Mouse (Mus musculus) cerebellum, adult 11-12 months (tissue): ENCODE results near the gene Capzb.
A peak's percentile ranks its signal among the peaks of the same experiment; 100 is the strongest.

Source experiments
- DNase-seq: peaks from one replicate; pipeline ENCODE4 v3.0.0; 2022

The Capzb gene

GRCm38 (mm10) chr4:139182511-139182910, 10.2 kb upstream of the Capzb start:
- no peak for DNase-seq

GRCm38 (mm10) chr4:139185766-139186442, 6.8 kb upstream of the Capzb start:
- DNase-seq: no peak

- DNase-seq: no peak
These were observed 4.8 kb upstream of the Capzb start for GRCm38 (mm10) chr4:139187930-139188329.

- no peak for DNase-seq
These were observed 847 bp upstream of the Capzb start for GRCm38 (mm10) chr4:139191605-139192498.

- DNase-seq: peak; percentile 42
These were observed 736 bp downstream of the Capzb start for GRCm38 (mm10) chr4:139193176-139194093.

- DNase-seq: no peak
These were observed 2.4 kb downstream of the Capzb start for GRCm38 (mm10) chr4:139195101-139195500.

- DNase-seq: no peak
These were observed 3.8 kb downstream of the Capzb start for GRCm38 (mm10) chr4:139196464-139196863.

- no peak for DNase-seq
These were observed 4.2 kb downstream of the Capzb start for GRCm38 (mm10) chr4:139196949-139197348.

- no peak for DNase-seq
These were observed 4.8 kb downstream of the Capzb start for GRCm38 (mm10) chr4:139197453-139197852.

- no peak for DNase-seq
These were observed 5.4 kb downstream of the Capzb start for GRCm38 (mm10) chr4:139198004-139198689.

- DNase-seq: no peak
These were observed 6.4 kb downstream of the Capzb start for GRCm38 (mm10) chr4:139199126-139199525.

- no peak for DNase-seq
These were observed 7.1 kb downstream of the Capzb start for GRCm38 (mm10) chr4:139199703-139200340.

GRCm38 (mm10) chr4:139200946-139201345, 8.2 kb downstream of the Capzb start:
- no peak for DNase-seq

- DNase-seq: no peak
These were observed 9.9 kb downstream of the Capzb start for GRCm38 (mm10) chr4:139202556-139202955.

GRCm38 (mm10) chr4:139203381-139203780, 10.7 kb downstream of the Capzb start:
- no peak for DNase-seq

- DNase-seq: no peak
These were observed 13.1 kb downstream of the Capzb start for GRCm38 (mm10) chr4:139205842-139206241.

- DNase-seq: no peak
These were observed 13.8 kb downstream of the Capzb start for GRCm38 (mm10) chr4:139206353-139207045.

- no peak for DNase-seq
These were observed 15.8 kb downstream of the Capzb start for GRCm38 (mm10) chr4:139208236-139209129.

GRCm38 (mm10) chr4:139209130-139209840, 16.6 kb downstream of the Capzb start:
- DNase-seq: no peak
